Mouse (Mus musculus) E14TG2a.4 (cell line): ENCODE measurements at regions not wholly inside any gene's neighbourhood (a gene's known extent, or its start where the extent isn't known, plus 50 kb on each side); places are given as distances from the start of the nearest gene placed in this dataset.

Experiments used
- H3K27me3 ChIP-seq: 2 replicates; pipeline ENCODE4 v1.6.1; 2014; ENCODE audit warnings: low read length, control low read depth; ENCODE audit not compliant: insufficient read depth
- H3K36me3 ChIP-seq: 2 replicates; pipeline ENCODE4 v1.6.1; 2014; ENCODE audit warnings: low read length, control low read depth; ENCODE audit not compliant: insufficient read depth
- H3K4me1 ChIP-seq: replicated peaks from 2 replicates; pipeline ENCODE4 v1.6.1; 2014; ENCODE audit warnings: low read depth, low read length, control low read depth
- H3K4me3 ChIP-seq: replicated peaks from 2 replicates; pipeline ENCODE4 v1.5.1; 2014; ENCODE audit warnings: mild to moderate bottlenecking, low read length
- H3K9me3 ChIP-seq: 2 replicates; pipeline ENCODE4 v1.6.1; 2014; ENCODE audit warnings: low read length, control low read depth
- CTCF ChIP-seq: conservative IDR thresholded peaks from 2 replicates; pipeline ENCODE4 v1.5.1; 2014; ENCODE audit warnings: low read length
- NANOG ChIP-seq: IDR thresholded peaks from 2 replicates; pipeline ENCODE4 v1.6.1; 2014; ENCODE audit warnings: borderline replicate concordance, low read length, mixed read lengths
- POU5F1 ChIP-seq: IDR thresholded peaks from 2 replicates; pipeline ENCODE4 v1.6.1; 2014; ENCODE audit warnings: low read length, borderline replicate concordance

DNA sequence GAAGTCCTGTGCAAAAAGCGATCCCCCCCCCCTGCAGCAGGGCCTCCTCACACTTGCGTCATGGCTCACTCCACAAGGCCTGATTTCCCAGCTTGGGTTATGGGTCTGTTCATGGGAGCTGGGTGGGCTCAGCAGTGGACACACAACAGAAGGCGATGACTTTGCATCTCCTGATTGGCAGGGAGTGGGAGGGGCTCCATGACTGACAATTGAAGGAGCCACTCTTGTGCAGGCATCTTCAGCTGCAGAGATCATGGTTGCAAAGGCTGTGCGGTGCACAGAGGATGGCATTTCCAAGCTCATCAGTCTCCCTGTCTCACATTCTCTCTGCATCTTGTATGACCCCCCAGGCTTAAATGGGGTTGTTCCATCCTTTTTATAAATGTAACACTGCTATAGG lies 84.3 kb upstream of the Acsl1 start:
- Histone ChIP-seq H3K27me3 (no peaks in the 10 kb centered on the region), H3K4me3 (no peak overlapping the region), H3K36me3 (no peaks in the 10 kb centered on the region), H3K9me3 (no peaks in the 10 kb centered on the region), H3K4me1 (no peaks in the 10 kb centered on the region)
- no peak for TF ChIP-seq NANOG
- TF ChIP-seq POU5F1 = no peak
- no peak for TF ChIP-seq CTCF

DNA sequence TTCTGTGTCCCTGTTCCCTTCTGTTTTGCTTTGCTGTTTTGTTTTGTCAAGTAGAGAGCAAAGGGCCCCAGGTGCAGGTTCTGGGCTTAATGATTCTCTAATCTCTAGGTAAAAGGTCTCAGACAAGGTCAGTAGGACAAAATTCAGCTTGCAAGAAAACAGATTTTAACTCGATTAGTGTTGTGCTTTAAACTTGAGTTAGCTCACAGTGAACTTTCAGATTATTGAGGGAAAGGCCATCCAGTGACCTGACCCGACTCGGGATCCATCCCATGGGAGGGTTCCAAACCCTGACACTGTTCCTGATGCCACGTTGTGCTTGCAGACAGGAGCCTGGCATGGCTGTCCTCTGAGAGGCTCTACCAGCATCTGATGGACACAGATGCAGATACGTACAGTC lies 83.8 kb upstream of the Acsl1 start:
- Histone ChIP-seq H3K4me1 (no peaks in the 10 kb centered on the region), H3K4me3 (no peak overlapping the region), H3K27me3 (no peaks in the 10 kb centered on the region), H3K9me3 (no peaks in the 10 kb centered on the region), H3K36me3 (no peaks in the 10 kb centered on the region)
- no peak for TF ChIP-seq CTCF

DNA sequence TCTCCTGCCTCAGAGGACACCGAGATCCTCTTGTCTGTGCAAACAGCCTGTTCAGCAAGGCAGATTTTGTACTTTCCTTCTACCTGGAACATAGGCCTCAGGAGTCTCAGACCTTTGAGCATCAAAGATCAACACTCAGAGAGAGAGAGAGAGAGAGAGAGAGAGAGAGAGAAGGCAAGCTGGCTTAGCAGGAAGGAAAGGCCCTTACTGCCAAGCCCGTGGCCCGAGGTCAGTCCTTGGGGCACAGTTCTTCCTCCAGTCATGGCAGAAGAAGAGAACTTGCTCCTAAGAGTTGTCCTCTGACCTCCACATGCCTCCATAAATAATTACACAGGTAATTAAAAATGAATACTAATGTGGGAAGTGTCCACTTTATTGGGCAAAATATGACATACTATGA lies 82.4 kb upstream of the Acsl1 start:
- H3K9me3 ChIP-seq = no peaks in the 10 kb centered on the region
- no peaks in the 10 kb centered on the region for H3K27me3 ChIP-seq
- H3K4me3 ChIP-seq = no peak overlapping the region
- H3K4me1 ChIP-seq = no peaks in the 10 kb centered on the region
- TF ChIP-seq NANOG (no peak), CTCF (no peak), POU5F1 (no peak)
- H3K36me3 ChIP-seq = no peaks in the 10 kb centered on the region

DNA sequence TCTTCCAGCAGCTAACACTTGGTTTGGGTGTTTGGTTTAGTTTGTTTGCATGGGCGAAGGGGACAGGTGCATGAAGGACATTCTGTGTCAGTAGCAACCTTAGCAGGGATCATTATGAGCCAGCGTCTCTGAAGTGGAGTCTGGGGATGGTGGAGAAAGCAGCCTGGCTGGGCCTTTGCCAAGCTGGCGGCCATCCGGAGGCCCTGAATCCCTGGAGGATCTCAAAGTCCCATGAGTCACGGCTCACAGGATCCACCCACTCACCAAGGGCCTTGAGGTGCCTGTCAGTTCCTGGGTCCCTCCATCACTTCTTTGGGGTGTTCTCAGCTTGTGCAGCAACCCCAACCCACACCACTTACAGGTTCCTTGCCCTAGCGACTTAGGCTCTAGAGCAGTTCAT lies 80.4 kb upstream of the Acsl1 start:
- Histone ChIP-seq H3K36me3 (no peaks in the 10 kb centered on the region), H3K27me3 (no peaks in the 10 kb centered on the region), H3K4me3 (no peak overlapping the region), H3K9me3 (no peaks in the 10 kb centered on the region), H3K4me1 (no peaks in the 10 kb centered on the region)
- no peak for TF ChIP-seq POU5F1
- no peak for TF ChIP-seq NANOG
- no peak for TF ChIP-seq CTCF

DNA sequence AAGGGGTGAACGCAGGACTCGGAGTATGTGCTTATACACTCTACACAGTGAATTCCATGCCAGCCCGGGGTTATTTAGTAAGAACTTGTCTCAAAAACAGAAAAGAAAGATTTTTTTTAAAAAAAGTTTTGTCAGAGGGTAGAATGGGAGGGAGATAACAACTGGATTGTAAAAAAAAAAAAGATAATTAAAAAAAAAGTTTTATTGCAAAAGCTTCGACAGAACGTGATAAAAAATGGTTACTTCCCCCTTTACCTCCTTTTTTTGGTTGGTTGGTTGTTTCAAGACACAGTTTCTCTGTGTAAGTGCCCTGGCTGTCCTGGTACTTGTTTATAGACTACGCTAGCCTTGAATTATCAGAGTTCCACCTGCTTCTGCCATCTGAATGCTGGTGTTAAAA lies 79.2 kb upstream of the Acsl1 start:
- no peaks in the 10 kb centered on the region for H3K36me3 ChIP-seq
- TF ChIP-seq CTCF (no peak), NANOG (no peak), POU5F1 (no peak)
- no peaks in the 10 kb centered on the region for H3K27me3 ChIP-seq
- H3K4me1 ChIP-seq = no peaks in the 10 kb centered on the region
- H3K4me3 ChIP-seq = no peak overlapping the region
- no peaks in the 10 kb centered on the region for H3K9me3 ChIP-seq

DNA sequence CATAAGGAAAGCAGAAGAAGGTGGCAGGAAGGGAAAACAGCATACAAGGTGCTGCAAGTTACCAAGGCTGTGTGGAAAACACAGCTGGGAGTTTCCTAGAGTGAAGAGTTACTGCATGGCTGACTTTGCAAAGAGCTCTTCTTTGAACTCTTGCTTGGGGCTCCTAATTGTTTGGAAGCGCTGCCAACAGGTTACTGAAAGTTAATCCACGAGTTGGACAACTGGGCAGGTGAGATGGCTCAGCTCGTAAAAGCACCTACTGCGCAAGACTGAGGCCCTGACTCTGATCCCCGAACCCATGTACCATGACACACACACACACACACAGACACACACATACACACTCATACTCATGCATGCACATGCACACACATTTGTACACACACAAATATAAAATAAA lies 77.5 kb upstream of the Acsl1 start:
- TF ChIP-seq NANOG (no peak), CTCF (no peak), POU5F1 (no peak)
- Histone ChIP-seq H3K4me3 (no peak overlapping the region), H3K9me3 (no peaks in the 10 kb centered on the region), H3K36me3 (no peaks in the 10 kb centered on the region), H3K4me1 (no peaks in the 10 kb centered on the region), H3K27me3 (no peaks in the 10 kb centered on the region)

DNA sequence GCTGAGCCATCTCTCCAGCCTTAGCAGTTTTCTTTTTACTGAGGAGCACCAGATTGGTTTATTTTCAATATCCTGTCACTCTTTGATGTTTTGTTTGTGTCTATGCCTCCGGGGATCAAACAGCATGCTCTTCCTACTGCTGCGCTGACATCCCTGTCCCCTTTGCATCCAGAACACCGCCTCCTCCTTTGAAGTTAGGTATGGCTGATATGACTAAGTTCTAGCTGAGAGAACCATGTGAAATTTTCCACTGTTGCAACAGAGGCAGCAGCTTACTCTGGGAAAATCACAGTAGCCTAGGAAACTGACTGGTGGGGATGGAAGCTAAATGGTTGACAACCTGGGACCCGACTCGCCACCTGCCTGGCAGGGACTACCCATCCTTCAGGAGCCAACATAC lies 76.1 kb upstream of the Acsl1 start:
- Histone ChIP-seq H3K9me3 (no peaks in the 10 kb centered on the region), H3K4me3 (no peak overlapping the region), H3K27me3 (no peaks in the 10 kb centered on the region), H3K4me1 (no peaks in the 10 kb centered on the region), H3K36me3 (no peaks in the 10 kb centered on the region)
- no peak for TF ChIP-seq CTCF
- TF ChIP-seq POU5F1 = no peak
- TF ChIP-seq NANOG = no peak

DNA sequence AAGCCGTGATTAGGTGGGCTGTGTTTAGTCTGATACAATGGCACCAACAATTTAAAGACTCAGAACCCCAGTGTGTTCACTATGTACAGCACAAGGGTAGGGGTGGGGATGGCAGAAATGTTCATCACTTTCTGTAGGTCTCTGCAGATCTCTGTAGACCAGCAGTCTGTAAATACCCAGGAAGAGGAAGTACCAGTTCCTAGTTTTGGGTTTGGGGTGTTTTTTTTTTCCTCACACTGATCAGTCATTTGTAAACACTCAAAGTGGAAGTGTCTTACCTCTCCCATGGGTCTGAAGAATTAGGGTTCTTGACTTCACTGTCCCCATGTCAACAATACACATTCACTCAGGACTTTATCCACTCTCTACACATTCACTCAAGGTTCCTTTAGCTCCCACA lies 75.5 kb upstream of the Acsl1 start:
- Histone ChIP-seq H3K9me3 (no peaks in the 10 kb centered on the region), H3K27me3 (no peaks in the 10 kb centered on the region), H3K36me3 (no peaks in the 10 kb centered on the region), H3K4me1 (no peaks in the 10 kb centered on the region), H3K4me3 (no peak overlapping the region)
- TF ChIP-seq NANOG (no peak), CTCF (no peak), POU5F1 (no peak)

DNA sequence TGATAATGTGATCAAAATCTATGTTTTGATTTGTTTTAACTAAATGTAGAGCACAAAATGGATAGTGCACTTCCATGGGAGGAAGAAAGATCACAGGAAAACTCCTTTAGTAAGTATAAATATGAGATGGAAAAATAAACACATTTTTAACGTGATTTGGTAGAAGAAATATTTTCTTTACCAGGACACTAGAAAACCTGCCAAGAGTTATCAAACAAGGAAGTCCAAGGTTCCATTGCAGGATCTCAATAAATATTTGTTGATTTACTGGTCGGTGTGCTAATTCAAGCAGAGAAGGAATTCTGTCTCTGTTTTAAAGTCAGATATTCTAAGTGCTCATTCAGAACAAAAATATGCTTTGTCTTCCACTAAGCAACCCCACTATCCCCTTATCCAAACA lies 73.8 kb upstream of the Acsl1 start:
- Histone ChIP-seq H3K9me3 (no peaks in the 10 kb centered on the region), H3K4me1 (no peaks in the 10 kb centered on the region), H3K36me3 (no peaks in the 10 kb centered on the region), H3K4me3 (no peak overlapping the region), H3K27me3 (no peaks in the 10 kb centered on the region)
- TF ChIP-seq NANOG (no peak), CTCF (no peak), POU5F1 (no peak)

DNA sequence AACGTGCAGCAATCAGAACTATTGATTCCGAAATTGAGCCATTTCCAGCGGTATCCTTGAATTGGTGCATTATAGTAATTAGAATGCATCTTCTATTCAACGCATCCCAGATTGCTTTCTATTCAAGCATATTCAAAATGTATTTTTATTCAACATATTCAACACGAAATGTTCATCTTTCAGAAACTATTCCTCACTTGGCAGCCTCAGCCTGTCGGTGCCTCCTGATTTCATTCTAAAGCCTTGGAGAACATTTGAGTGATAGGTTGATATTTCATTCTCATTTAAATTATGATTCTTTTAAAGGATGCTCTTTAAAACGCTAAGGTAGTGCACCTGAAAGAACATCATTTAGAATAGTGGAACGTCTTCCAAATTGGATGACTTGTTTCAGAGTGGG lies 73.1 kb upstream of the Acsl1 start:
- TF ChIP-seq POU5F1 = no peak
- TF ChIP-seq NANOG = no peak
- TF ChIP-seq CTCF = no peak
- Histone ChIP-seq H3K4me1 (no peaks in the 10 kb centered on the region), H3K9me3 (no peaks in the 10 kb centered on the region), H3K36me3 (no peaks in the 10 kb centered on the region), H3K27me3 (no peaks in the 10 kb centered on the region), H3K4me3 (no peak overlapping the region)
